Mouse (Mus musculus) adipocyte (in vitro differentiated cells): ENCODE measurements around the gene Fzd7.
A peak's percentile ranks its signal among the peaks of the same experiment; 100 is the strongest.

ENCODE experiments used
- DNase-seq: peaks from one replicate; pipeline ENCODE4 v3.0.0-alpha.2; 2016; ENCODE audit warnings: low spot score

Fzd7 gene

GRCm38 (mm10) chr1:59472368-59473180 lies 9.7 kb upstream of the Fzd7 start:
- DNase-seq = no peak

GRCm38 (mm10) chr1:59473181-59473555 lies 9.1 kb upstream of the Fzd7 start:
- DNase-seq = no peak

GRCm38 (mm10) chr1:59475618-59476017 lies 6.6 kb upstream of the Fzd7 start:
- DNase-seq = no peak

GRCm38 (mm10) chr1:59478911-59479310 lies 3.3 kb upstream of the Fzd7 start:
- DNase-seq = peak; percentile 28

- DNase-seq = peak; percentile 25
Observed at GRCm38 (mm10) chr1:59480821-59481455, 1.3 kb upstream of the Fzd7 start.

- peak; percentile 99 for DNase-seq
Observed at GRCm38 (mm10) chr1:59481456-59482291, 550 bp upstream of the Fzd7 start.

- peak; percentile 47 for DNase-seq
Observed at GRCm38 (mm10) chr1:59482696-59483520, 684 bp downstream of the Fzd7 start.

- DNase-seq = no peak
Observed at GRCm38 (mm10) chr1:59483521-59484245, 1.5 kb downstream of the Fzd7 start.

GRCm38 (mm10) chr1:59484314-59484713 lies 2.1 kb downstream of the Fzd7 start:
- DNase-seq = no peak

GRCm38 (mm10) chr1:59484791-59485785 lies 2.9 kb downstream of the Fzd7 start:
- no peak for DNase-seq

GRCm38 (mm10) chr1:59485803-59486202 lies 3.6 kb downstream of the Fzd7 start:
- no peak for DNase-seq

- peak; percentile 58 for DNase-seq
Observed at GRCm38 (mm10) chr1:59487651-59488051, 5.4 kb downstream of the Fzd7 start.

- no peak for DNase-seq
Observed at GRCm38 (mm10) chr1:59488481-59488880, 6.3 kb downstream of the Fzd7 start.

GRCm38 (mm10) chr1:59488991-59489390 lies 6.8 kb downstream of the Fzd7 start:
- no peak for DNase-seq

GRCm38 (mm10) chr1:59491517-59491916 lies 9.3 kb downstream of the Fzd7 start:
- no peak for DNase-seq

GRCm38 (mm10) chr1:59492432-59492831 lies 10.2 kb downstream of the Fzd7 start:
- no peak for DNase-seq

- no peak for DNase-seq
Observed at GRCm38 (mm10) chr1:59495970-59496369, 13.7 kb downstream of the Fzd7 start.

- DNase-seq = no peak
Observed at GRCm38 (mm10) chr1:59497741-59498613, 15.8 kb downstream of the Fzd7 start.

- no peak for DNase-seq
Observed at GRCm38 (mm10) chr1:59499327-59499726, 17.1 kb downstream of the Fzd7 start.
